In genomic region chr13:63331379-63331778, GRCm38 (mm10) we compare ENCODE assay signal across 8 mouse cellular contexts.
DNase-seq lines count a peak whose midpoint lies in the region; ATAC-seq and TF ChIP-seq lines count a peak whose summit lies in the region.

No protein-coding gene starts in this region.

- WGBS in hindbrain, embryonic 14.5 days = 46% methylated on average over 4 of the region's 4 CpGs
- 42% methylated on average over 4 of the region's 4 CpGs for WGBS in hindbrain, embryonic 13.5 days

- H3K36me3 ChIP-seq in hindbrain, embryonic 14.5 days (replicated peaks; ENCODE audit: control insufficient read depth, insufficient read depth) = no peaks in the 10 kb centered on the region
- H3K36me3 ChIP-seq in hindbrain, embryonic 13.5 days = no peaks in the 10 kb centered on the region
- peaks cover 3% of the 10 kb centered on the region; the same call in 1 of the 2 replicates for H3K36me3 ChIP-seq in ES-E14 (ENCODE audit: control insufficient read depth, insufficient read depth, low read length, poor library complexity, severe bottlenecking)

- H3K9me3 ChIP-seq in hindbrain, embryonic 14.5 days (ENCODE audit: control insufficient read depth, low read length) = no peaks in the 10 kb centered on the region
- H3K9me3 ChIP-seq in hindbrain, embryonic 13.5 days = no peaks in the 10 kb centered on the region
- no peaks in the 10 kb centered on the region for H3K9me3 ChIP-seq in ES-E14 (ENCODE audit: control insufficient read depth, insufficient read depth, low read depth, low read length)

- no peak overlapping the region for H3K4me2 ChIP-seq in hindbrain, embryonic 14.5 days (replicated peaks)
- H3K4me2 ChIP-seq in hindbrain, embryonic 13.5 days = no peak overlapping the region

- no peaks in the 10 kb centered on the region for H3K27me3 ChIP-seq in hindbrain, embryonic 14.5 days (ENCODE audit: control insufficient read depth, insufficient read depth, low read length)
- peaks cover 2% of the 10 kb centered on the region; the same call in 1 of the 2 replicates for H3K27me3 ChIP-seq in hindbrain, embryonic 13.5 days

- DNase-seq in hindbrain, embryonic 14.5 days (ENCODE audit: low spot score) = peak; percentile 77
- DNase-seq in ES-E14 (ENCODE audit: low read depth, low spot score) = peak; percentile 56
- DNase-seq in cerebellum, adult 9-11 months = peak; percentile 53
- peak; percentile 69 to 81 for DNase-seq in layer of hippocampus, postnatal 14 days (ENCODE audit: low spot score in 2 of 2)
- peak; percentile 77 for DNase-seq in mesoderm, embryonic 11.5 days (ENCODE audit: low read depth, low spot score)
- DNase-seq in urinary bladder, postnatal 36 days (ENCODE audit: low spot score in 2 of 2) = peak; percentile 59 to 63

- in situ Hi-C loops in ES-E14 (cut with MboI; ENCODE audit: low sequenced_read_pairs in 2 of 2, unreplicated experiment in 2 of 2) = loop anchor here (10.0 to 25.0 kb wide), 2 partner anchors 287 to 294 kb away; no protein-coding TSS in a partner anchor

- H3K9ac ChIP-seq in hindbrain, embryonic 14.5 days = no peak overlapping the region
- H3K9ac ChIP-seq in hindbrain, embryonic 13.5 days = no peak overlapping the region
- no peak overlapping the region for H3K9ac ChIP-seq in ES-E14 (ENCODE audit: insufficient read depth, low read depth, low read length, poor library complexity, severe bottlenecking)

- no peak overlapping the region for H3K4me3 ChIP-seq in hindbrain, embryonic 14.5 days (replicated peaks; ENCODE audit: low read length)
- no peak overlapping the region for H3K4me3 ChIP-seq in hindbrain, embryonic 13.5 days
- H3K4me3 ChIP-seq in ES-E14 (ENCODE audit: insufficient read depth in 1 of 2, low read depth in 1 of 2, low read length in 2 of 2, poor library complexity in 1 of 2, severe bottlenecking in 1 of 2) = no peak overlapping the region

- H3K27ac ChIP-seq in hindbrain, embryonic 14.5 days = no peak overlapping the region
- H3K27ac ChIP-seq in hindbrain, embryonic 13.5 days = no peak overlapping the region
- H3K27ac ChIP-seq in ES-E14 (ENCODE audit: insufficient read depth, low read depth, low read length, poor library complexity, severe bottlenecking) = no peak overlapping the region

- 0 out of 2 replicates have a peak, but pooled peaks cover 7% of the 10 kb centered on the region for H3K4me1 ChIP-seq in hindbrain, embryonic 14.5 days (replicated peaks; ENCODE audit: control insufficient read depth, insufficient read depth, low read length)
- peaks cover 13% of the 10 kb centered on the region for H3K4me1 ChIP-seq in hindbrain, embryonic 13.5 days (replicated peaks)
- H3K4me1 ChIP-seq in ES-E14 (ENCODE audit: control insufficient read depth in 2 of 2, insufficient read depth in 2 of 2, low read length in 2 of 2, poor library complexity in 1 of 2) = peaks cover 0 to 3% of the 10 kb centered on the region in 2 experiments; a peak in 1 of 4 replicates

- no peak for ATAC-seq in hindbrain, embryonic 14.5 days (ENCODE audit: low FRiP score)
- ATAC-seq in hindbrain, embryonic 13.5 days (ENCODE audit: low FRiP score) = no peak
- ATAC-seq in granulocyte monocyte progenitor cell, adult 5-6 weeks (replicated peaks; ENCODE audit: poor library complexity, severe bottlenecking) = peak; percentile 60; the same call in 1 of the 2 replicates

TF ChIP-seq in ES-E14, 5 proteins besides CTCF, POLR2A, EP300 and RAD21:
- no peak for TF ChIP-seq ZNF384 (IDR thresholded peaks at IDR 0.05; ENCODE audit: low read depth, low read length)
- TF ChIP-seq MAFK (IDR thresholded peaks at IDR 0.05; ENCODE audit: insufficient read depth, low read depth, low read length) = no peak
- no peak for TF ChIP-seq CHD2 (IDR thresholded peaks at IDR 0.05; ENCODE audit: low read depth, low read length)
- TF ChIP-seq ZC3H11A (IDR thresholded peaks at IDR 0.05; ENCODE audit: borderline replicate concordance, low read depth, low read length) = peak; percentile 51; the same call in 1 of the 2 replicates
